Mouse (Mus musculus): ENCODE data around the gene Zdhhc23. TPM values are rescaled to one million over a fixed set of nuclear protein-coding genes. Genes with fewer than 3 reads are reported as not detected.

Gene Zdhhc23
- total RNA-seq (2021), result under 1 TPM; 0.41 to 0.59 TPM
- long read RNA-seq, experiment 1, result 0 reads
- long read RNA-seq, experiment 2, result 0 reads

DNA sequence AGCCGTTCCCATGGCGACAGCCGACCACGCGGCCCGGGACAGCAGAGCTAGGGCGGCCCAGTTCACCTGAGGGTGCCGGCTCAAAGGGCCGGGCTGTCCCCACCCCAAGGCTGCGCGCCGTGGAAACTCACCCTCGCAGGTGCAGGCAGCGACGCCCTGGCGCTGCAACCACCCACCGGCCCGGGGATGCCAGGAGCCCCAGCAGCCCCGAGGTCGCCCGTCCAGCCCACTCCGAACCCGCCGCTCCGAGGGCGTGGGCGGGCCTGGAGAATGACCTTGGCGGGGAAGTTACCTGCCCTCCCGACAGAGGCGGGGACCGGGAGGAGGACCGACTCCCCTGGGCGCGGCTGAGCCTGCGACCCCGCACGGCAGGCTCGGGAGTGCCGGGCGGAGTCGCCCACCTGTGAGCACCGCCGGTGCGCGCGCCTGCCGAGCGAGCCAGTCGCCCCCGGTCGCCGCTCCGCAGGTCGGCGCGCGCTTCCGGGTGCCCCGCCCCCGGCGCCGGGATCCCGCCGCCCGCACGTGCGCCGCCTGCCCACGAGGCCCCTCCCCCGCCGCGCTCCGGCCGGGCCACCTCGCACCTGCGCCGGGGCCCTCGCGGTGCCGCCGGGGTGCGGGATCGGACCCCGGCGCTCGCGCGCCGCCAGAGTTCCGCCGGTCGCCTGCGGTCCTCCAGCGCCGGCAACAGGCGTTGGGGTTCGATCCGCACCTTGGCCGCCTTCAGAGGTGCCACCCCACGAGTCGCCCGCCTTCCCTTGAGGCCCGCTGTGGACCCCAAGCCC, at the start of gene Zdhhc23:
Gene Zdhhc23, minus strand, starts transcription at position 464 of the 782 bp plus-strand sequence.
- DNase-seq, result peak; percentile 24

DNA sequence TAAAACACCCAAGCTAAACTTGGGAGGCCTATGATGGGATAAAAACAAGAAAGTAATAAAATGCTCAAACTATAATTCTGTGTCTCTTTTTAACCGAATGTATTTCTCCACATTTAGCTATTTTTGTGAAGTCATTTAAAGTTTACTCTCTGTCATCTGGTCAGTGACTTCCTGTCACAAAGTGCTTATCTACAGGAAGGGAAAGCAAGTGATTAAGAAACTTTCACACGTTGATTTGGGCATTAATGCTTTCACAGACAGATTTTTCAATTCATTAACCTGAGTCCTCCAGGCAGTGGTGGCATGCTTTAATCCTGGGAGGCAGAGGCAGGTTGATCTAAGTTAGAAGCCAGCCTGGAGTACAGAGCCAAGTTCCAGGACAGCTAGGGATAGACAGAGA, 49.7 kb upstream of the Zdhhc23 start:
- DNase-seq, result no peak

DNA sequence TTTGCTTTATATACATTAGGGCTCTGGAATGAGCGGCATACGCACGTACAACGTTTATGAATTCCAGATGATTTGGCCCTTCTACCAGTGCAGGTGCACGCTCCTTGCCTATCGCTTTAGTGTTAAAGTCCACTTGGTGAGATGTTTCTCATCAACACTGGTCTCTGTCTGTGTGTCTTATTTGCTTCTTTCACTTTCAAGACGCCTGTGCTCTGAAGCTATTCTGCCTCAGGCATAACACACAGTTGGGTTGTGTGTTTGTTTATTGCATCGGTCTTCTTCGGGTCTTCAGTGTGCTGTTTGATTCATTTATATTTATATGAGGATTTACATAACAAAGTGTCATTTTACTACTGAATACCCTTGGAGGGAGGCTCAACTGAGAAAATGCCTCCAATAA, 47.2 kb upstream of the Zdhhc23 start:
- no peak for DNase-seq

DNA sequence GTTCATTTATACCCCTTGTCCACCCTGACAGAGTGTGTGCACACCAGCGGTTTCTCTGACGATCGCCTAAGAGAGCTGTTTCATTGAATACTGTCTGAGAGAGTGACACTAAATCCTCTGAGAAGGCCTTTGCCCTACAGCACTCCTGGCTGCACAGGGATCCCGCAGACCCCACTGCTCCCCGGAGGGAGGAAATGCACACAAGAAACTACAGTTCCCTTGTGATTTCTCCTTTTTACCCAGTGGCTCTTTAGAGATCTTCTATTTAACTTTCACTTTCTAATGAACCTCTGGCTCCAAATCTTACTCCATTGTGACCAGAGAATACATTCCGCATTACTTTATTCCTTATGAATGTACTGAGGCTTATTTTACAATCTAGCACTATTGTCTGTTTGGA, 46.6 kb upstream of the Zdhhc23 start:
- DNase-seq, result no peak

DNA sequence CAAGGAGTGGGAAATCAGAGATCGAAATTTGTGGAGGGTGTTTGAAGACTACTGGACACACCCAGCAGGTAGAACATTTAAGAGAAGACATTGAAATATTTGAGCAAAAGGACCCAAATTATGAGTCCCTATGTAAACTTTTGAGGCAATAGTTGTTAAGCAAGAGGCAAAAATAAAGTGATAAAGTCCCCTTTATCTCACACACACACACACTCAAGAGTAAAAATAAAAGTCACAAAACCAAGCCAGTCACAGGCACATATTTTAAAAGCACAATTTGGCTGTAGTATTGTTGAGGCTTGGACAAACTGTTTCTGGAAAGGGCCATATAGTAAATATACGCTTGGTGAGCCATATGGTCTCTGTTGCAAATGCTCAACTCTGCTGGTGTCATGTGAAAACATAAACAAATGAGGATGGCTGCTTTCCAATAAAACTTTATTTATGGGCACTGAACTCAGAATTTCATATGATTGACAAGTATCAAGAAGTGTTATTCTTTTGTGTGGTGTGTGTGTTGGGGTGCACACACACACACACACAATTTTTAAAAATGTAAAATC, 39.5 kb upstream of the Zdhhc23 start:
- DNase-seq, result no peak

DNA sequence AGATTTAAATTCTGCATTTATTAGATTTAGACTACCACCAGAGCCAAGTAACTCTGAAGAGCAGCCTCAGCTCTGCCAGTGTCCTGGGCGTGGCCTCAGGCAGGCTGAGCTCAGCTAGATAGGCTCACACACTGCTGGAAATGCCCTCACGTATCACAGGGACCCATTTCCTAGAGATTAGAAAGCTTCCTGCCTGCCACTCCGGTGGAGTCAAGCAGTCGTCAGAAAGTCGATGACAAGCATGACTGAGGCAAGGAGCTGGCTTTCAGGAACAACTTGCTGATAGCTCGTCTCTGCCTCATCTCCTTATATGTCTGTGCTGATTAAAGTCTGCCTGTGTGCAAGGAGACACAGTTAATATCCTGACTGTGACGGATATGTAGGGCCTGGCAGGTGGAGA, 38.8 kb upstream of the Zdhhc23 start:
- DNase-seq, result no peak

DNA sequence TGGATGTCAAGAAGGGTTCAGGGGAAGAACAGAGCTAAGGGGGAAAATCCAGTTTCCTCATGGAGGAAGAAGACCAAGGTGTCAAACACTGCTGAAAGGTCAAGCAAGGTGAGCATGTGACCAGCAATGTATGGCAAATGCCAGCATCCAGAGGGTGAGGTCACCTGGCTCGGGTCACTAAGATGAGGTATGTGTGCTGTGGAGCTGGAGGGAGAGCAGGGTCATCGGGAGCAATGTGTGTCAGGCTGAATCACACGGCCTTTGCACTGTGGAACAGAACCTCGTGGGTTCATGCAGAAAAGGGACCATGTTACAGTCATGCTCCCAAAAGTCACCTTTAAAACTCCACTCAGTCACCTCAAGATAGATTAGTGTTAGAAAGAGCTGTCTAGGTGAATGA, 38.1 kb upstream of the Zdhhc23 start:
- DNase-seq, result no peak

DNA sequence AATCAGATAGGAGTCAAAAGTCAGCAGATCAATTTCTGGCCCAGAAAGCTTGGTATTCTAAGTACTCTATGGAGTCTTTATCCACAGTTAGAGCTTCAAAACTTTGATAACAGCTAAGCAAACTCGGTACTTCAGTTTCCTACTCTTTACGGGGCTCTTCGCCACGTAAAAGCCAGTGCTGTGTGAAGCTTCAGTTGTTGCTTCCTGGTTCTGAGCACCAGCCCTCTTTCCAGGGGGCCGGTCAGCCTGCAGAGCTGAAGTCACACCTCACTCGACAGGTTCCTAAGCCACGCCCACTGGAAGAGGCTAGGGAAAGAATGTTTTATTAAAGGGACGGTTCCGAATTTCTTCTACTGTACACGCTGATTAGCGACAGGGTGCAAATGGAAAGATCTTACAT, 36.6 kb upstream of the Zdhhc23 start:
- DNase-seq, result no peak

DNA sequence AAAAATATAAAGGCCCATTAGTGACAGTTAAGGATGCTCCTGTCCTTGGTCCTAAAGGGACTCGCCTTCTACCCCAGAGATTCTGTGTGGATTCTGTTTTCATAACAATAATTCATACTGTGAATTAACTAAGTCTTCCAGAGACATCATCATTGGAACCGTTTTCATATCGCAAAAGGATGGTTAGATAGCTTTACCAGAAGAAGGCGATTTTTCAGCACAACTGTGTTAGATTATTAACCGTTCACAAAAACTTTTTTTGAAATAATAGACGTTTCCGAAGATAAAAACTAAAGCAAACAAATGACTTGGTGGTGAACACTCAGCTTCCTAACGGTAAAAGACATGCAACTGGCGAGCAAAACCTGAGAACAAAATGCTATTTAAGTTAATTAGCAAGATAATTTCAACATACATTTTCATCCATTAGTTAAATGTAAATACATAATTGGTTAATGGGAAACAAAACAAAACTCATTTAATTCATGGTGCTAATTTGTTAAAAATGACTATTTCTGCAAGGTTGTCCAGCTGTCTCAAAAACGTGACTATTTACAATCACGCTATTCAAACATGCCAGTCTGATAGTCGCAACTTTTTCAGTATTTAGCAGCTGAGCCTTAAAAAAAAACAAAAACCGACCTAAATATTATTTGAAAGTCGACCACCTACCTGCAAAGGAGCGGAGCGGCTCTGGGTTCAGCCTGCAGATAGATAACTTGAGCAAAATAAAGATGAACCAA, 36.0 kb upstream of the Zdhhc23 start:
- no peak for DNase-seq

DNA sequence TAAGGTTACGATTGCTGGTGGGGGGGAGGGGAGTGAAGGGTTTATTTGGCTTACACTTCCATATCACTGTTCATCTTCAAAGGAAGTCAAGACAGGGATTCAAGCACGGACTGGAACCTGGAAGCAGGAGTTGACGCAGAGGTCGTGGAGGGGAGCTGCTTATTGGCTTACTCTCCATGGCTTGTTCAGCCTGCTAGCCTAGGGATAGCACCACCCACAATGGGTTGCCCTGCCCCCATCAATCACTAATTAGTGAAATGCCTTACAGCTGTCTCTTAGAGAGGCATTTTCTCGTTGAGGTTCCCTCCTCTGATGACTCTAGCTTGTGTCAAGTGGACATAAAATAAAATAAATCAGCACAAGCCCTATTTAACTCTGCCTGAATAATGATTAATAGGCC, 31.4 kb upstream of the Zdhhc23 start:
- DNase-seq, result no peak

DNA sequence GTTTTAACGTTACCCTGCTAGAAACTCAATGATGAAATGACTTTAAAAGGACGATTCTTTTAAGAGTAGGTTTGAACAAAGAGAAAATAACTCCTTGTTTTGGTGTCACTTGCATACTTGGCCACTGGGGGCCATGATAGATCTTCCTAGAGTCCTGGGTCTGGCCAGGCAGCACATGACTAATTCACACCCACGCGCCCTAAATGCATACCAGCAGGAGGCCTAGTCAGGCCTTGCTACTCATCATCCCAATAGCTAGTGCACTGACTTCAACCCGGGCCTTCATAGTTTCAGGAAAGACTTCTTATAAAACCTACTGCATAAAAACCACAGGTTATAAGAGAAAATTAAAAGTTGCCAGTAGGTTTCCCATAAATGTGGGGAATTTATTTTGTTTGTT, 22.5 kb upstream of the Zdhhc23 start:
- DNase-seq, result no peak

DNA sequence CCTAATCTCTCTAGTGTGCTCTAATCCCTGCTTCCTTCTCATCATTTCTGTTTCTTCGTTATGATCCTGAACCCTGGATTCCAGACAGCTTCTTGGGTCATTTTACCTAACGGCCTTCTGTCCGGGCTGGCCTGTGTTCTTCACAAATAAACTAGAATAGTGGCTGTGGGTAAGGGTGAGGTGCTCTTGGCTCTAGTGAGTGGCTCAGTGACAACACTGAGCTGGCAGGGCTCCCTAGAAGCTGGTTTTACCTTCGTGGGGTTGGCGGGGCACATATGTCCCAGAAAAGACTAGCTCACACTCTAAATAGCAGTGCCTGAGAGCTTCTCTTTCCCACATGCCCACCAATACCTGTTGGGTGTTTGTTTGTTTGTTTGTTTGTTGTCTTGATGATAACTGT, 19.9 kb upstream of the Zdhhc23 start:
- no peak for DNase-seq

DNA sequence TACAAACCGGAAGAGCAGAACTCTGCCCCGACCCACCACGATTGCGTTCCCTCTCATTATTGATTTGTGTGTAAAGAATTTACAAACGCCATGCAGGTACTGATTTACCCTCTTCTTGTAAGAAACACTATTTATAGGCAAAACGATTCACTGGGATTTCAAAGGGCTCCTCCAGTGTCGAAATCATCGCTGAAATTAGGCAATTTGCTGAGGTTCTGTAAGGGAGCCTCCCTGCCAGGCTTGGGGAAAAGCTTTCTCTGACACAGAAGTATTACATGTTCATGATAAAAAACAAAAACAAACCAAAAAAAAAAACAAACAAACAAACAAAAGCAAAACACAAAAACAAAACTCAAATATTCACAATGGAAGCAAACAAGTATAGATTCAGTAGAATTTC, 19.5 kb upstream of the Zdhhc23 start:
- DNase-seq, result no peak

DNA sequence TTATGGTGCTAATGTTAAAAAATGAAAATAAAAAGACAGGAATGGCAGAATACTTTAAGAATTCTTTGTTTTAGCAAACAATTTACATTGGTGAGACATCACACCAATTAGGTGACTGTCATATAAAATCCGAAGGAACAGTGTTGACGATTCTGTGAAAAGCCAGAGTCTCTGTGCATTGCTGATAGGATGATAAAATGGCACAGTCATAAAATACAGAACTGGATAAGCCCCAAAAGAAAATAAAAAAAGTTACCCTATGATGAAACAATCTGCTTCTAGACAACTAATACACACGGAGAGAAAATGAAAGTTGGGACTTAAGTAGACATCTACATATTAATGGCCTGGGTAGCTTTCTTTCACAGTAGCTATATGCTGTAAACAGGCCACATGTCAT, 15.0 kb upstream of the Zdhhc23 start:
- DNase-seq, result no peak

DNA sequence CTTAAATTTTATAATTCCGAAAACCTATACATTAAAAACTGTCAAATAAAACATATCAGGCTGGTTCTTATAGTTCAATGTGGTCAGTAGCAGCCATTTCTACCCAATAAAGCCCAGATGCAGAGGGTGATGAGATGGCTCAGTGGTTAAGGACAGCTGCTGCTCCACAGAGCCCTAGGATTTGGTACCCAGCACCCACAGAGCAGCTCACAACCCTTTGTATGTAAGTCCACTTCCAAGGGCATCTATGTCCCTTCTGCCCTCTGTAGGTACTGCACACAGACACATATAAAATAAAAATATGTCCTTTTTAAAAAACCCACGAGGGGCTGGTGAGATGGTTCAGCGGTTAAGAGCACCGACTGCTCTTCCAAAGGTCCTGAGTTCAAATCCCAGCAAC, 6.7 kb upstream of the Zdhhc23 start:
- DNase-seq, result no peak

DNA sequence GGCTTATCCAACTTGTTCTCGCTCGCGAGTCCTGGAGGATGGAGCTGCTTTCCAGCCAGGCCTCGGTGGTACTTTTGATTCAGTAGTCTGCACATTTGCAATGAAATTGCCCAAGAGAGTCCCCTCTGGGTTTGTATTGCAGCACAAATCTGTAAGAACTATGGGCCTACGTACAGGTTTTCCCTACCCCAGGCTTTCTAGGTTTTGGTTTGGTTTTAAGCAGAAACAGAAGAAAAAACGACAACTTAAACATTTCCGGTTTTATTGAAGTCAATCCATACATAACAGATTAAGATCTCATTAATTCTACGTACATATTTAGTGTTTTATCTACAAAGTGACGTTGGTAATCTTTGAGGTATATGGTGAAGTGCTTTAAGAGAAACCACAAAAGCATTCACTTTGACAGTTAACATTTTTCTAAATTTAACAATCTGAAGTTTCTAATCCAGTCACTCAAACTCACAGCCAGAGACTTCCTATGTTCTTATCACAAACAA, 569 bp upstream of the Zdhhc23 start:
- DNase-seq, result no peak

DNA sequence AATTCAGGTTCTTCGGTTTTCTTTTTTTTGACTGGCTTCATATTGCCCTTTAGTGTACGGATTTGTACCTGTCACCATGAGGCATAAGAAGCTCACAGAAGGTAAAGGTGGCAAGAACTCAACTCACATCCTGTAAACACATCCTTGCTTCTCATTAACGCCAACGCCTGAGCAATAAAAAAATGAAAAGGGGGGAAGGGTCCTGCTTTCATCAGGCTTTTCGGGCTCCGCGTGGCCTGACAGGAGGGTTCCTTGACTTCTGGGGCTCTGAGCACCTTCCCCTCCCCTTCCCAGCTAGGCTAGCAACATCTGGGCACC, 622 bp downstream of the Zdhhc23 start:
- DNase-seq, result no peak

DNA sequence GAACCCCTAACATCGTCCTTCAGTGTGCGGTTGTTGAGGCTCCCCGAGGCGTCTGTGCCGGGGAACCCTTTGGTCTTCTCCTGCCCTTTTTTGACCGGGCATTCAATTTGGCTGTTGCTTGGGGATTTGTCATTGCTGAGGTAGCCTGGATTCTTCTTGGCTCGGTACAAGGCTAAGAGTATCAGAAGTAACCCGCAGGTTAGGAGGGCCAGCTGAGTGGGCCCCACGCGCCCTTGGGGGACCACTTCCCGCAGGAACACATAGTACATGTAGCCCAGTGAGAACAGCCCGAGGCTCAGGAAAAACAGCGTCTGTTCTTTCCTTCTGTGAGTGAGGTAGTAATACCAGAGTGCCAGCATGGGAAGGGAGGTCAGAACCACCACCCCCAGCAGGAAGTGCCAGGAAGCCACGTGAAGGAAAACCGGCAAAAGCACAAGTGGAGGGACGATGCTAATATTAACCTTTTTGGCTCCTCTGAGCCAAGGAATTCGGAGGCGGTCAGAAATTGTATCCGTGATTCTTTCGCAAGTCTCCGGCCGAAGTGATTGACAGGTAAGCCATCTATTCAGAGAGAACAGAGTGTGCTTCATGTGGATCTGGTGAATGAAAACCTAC, 5.9 kb downstream of the Zdhhc23 start:
- no peak for DNase-seq

DNA sequence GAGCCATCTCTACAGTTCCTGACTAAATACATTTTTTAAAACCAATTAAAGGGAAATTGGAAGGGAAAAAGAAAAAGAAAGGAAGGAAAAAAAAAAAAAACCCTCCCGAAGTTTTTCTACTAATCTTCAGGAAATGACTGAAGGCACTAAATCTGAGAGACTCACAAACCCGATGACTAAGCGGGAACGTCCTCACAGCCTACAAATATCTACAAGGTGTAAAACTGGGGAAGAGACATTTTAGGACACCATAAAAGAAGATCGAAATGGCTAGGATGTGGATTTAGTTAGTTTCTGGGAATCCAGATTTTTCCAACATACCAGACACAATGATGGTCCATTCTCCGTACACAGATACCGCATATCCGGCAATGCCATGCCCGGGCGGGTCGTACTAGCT, 6.4 kb downstream of the Zdhhc23 start:
- no peak for DNase-seq

DNA sequence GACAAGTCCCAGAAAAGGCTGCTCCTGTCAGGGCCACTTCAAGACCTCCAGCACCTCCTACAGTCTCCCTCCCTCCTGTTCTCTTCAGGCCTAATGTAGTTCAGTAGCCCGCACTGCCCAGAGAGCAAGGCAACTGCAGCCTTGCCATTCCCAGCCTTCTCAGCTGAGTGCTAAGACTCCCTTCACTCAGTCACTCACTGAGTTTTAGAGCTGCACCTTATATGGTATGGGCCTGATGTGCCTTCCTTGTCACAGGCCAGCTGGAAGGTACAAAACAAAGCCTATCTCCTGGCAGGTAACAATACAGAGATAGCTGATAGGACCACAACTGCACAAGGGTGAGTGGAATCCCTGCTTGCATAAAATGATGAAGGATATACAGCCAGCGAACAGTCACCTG, 7.2 kb downstream of the Zdhhc23 start:
- DNase-seq, result no peak

DNA sequence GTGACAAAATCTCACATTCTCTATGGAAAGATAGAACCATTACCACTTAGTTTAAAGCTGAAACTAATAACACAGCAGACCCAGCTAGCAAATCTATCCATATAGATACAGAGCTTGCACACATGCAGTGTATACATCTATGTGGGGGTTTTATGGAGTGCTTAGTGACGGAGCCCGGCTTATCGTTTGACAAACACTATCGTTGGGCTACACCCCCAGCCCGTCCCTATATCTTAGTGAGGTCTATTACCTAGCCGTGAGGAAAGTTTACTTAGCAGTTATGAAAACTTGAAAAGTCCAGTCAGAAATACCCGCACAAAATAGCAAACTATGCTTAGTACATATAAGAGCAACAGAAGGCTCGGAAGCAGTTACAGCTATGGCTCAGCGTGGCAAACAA, 7.8 kb downstream of the Zdhhc23 start:
- no peak for DNase-seq

DNA sequence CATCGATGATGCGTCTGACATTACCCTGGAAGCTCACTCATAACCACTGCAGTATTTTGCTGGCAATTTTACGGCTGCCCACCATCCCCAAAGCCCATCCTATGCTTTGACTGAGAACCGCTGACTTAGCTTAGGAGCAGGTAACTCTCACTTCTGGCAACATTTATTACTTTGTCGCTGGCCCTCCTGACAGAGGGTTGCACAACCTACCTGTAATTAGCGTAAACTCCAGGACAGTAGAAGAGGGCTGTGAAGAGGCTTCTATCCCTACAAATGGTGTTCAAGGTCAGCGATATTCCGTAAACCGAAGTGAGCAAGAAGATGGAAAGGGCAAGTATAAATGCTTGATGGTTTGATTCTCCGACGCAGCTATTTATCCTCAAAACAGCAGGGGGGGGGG, 8.4 kb downstream of the Zdhhc23 start:
- DNase-seq, result no peak

DNA sequence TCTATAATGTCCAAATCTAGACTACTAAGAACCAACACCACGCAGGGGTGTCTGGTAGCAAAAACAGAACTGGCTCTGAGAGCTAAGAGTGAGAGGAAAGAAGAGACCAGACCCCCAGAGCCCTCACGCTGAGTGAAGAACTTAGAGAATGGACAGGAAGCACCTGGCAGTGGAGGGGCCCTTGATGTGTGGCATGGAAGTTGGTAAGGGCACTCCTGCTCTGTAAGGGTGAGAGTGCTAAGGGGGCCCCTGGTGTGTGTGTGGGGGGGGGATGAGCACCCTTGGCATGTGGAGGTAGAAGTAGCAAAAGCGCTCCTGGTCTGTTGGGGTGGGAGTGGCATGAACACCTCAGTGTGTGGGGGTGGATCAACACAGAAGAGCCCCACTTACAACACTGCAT, 9.2 kb downstream of the Zdhhc23 start:
- DNase-seq, result no peak
